Mouse (Mus musculus) layer of hippocampus, adult 9-10 months (tissue): ENCODE data around the gene Cntn2.

ENCODE experiments used
- DNase-seq: peaks from one replicate; pipeline ENCODE4 v3.0.0; 2022; ENCODE audit warnings: low spot score

Gene Cntn2

GRCm38 (mm10) chr1:132542762-132543306 is at the start of gene Cntn2:
Gene Cntn2 (minus strand): TSS chr1:132543256.
- DNase-seq: no peak

DNA sequence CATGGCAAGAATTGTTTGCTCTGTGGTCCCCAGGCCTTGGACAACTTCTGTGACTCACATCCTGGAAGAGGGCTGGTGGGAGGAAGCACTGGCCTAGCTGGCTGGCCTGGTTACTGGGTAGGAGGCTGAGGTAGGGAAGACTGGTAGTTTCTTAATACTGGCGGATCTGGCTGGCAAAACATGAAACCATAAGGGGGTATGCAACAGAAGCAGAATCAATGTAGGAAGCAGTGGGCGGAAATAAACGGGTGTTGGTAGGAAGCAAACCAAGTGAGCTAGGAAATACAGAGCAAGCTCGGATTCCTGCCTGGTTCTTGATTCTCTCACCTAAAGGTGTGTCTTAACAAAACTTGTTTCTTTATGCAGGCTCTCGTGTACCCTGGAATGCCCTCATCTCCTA is 49.1 kb upstream of the Cntn2 start:
- DNase-seq: no peak

- DNase-seq: no peak
These were observed 48.4 kb upstream of the Cntn2 start for GRCm38 (mm10) chr1:132591399-132591930.

GRCm38 (mm10) chr1:132586679-132587201 is 43.7 kb upstream of the Cntn2 start:
- DNase-seq: no peak

- no peak for DNase-seq
These were observed 42.3 kb upstream of the Cntn2 start for GRCm38 (mm10) chr1:132585376-132585775.

DNA sequence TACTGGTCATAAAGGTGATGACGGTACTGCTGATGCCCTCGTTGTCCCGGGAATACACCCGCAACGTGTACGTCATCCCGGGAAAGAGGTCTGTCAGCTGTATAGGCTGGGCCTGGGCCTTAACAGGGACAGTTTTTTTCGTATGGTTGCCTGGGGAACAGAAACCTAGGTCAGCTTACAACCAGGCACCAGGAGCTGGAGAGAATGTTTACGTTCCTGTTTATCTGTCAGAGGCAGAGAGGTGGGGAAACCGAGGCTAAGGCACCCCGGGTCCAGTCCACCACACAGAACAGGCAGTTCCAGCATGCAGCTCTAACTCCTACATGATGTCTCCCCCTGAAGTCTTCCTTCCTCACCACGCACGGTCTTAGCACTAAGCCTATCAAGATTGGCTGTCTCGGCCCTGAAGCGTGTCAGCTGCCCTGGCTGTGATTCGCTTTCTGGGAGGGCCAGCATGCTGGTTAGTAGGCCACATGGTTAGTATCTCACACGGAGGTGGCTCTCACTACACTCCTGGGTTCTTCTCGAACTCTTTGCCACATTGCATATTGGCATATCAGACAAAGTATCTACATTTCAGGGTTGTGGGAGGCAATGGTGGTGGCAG is 40.0 kb upstream of the Cntn2 start:
- no peak for DNase-seq

- DNase-seq: no peak
These were observed 39.1 kb upstream of the Cntn2 start for GRCm38 (mm10) chr1:132581845-132582839.

DNA sequence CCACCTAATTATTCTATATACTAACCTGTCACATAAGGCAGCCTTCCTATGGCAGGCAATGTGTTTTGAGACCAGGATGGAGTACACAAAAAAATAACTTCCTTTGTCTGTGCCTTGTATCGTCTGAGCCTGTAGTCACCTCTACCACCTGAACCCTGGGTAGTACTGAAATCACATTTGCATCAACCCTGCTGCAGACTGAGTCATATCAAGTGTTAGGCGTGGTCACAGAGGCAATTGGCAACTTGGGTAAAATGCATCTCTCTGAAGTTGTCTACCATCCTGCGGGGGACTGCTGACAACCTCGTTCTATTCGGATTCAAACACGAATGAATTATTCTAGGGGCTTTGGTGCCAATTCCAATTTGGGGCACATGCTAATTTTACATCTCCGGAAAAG is 37.0 kb upstream of the Cntn2 start:
- no peak for DNase-seq

GRCm38 (mm10) chr1:132576845-132577244 is 33.8 kb upstream of the Cntn2 start:
- no peak for DNase-seq

- no peak for DNase-seq
These were observed 29.8 kb upstream of the Cntn2 start for GRCm38 (mm10) chr1:132572851-132573250.

DNA sequence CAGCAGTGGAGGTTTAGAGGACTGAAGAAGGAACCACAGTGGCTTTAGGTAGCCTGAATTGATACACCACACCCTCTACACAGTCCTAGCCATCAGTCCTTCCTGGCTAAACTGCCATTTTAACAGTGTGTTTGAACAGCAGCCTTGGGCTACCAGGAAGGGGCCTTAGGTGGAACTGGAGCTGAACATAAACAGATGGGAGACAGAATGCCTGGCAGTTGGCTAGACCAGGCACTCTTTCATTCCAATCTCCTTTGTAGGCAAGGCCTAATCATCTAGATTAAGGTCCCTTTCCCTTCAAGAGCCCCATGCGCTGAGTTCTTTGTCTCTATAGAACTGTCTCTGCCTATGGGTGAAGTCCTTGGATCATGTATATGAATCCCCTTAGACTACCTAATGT is 28.6 kb upstream of the Cntn2 start:
- no peak for DNase-seq

DNA sequence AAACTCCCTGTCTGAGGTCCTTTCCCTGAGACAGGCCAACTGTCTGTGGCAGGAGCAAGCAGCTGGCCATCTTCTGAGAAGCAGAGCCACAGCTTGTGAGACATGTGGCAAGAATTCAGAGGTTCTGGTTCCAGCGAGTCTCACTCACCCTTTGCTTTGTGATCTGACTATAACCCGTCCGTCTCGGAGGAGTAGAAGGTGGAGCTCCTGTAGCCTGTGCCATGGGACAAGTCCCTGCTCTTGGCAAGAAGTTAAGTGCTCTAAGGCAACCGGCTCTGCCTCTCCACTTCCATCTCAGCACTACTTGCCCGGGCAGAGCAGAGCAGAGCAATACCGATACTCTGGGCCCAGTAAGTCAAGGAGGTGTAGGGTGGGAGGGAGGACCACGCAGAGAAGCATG is 27.9 kb upstream of the Cntn2 start:
- no peak for DNase-seq

DNA sequence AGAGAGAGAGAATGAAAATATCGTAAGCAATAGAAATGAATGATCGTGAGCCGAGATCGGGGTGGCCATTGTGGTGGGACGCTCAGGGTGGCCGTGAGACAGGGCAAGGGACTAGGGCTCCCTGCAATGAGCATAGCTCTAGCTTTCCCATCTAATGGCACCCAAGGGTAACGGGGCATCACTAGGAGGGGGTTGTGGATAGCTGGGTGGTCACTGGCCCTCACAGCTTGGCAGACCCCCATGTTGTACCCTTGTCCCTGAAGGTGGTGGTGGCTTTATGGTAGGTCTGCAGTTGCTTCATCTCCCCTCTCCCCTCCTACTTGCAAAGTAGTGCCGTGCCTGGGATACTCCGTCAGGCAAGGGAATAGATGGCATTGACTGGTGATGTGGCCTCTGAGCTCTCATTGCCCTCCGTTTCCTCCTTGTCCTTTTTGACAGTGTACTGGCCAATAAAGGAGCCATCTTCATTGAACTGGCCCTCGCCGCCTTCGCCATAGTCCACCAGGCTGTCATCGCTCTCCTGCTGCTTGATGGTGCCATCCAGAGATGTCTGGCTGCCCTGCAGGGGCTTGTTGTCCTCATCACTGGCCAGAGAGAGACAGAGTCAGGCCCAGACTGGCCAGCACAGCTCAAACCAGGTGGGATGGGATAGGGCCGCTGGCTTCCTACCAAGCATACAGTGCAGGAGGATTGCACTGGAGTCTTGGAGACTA is 27.2 kb upstream of the Cntn2 start:
- DNase-seq: no peak

DNA sequence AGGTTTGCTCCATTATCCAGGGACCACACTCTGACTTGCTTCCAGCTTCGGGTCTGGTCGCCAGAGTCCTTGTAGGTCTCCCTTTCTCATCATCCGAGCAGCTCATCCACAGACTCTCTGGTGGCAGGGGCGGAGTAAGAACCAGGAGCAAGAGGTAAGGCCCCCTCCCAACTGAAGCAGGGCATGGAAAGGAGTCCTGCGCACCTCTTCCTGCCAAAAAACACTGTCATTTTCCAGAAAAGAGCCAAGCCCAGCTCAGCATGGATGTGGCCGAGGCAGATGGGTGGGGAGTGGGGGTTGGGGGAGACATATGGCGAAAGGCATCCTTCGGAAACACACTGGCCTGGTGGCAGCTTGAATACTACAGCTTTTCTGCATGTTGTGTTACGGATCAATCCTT is 26.5 kb upstream of the Cntn2 start:
- no peak for DNase-seq

- DNase-seq: no peak
These were observed 24.5 kb upstream of the Cntn2 start for GRCm38 (mm10) chr1:132567336-132568125.

- no peak for DNase-seq
These were observed 22.7 kb upstream of the Cntn2 start for GRCm38 (mm10) chr1:132565766-132566165.

GRCm38 (mm10) chr1:132564946-132565345 is 21.9 kb upstream of the Cntn2 start:
- no peak for DNase-seq

DNA sequence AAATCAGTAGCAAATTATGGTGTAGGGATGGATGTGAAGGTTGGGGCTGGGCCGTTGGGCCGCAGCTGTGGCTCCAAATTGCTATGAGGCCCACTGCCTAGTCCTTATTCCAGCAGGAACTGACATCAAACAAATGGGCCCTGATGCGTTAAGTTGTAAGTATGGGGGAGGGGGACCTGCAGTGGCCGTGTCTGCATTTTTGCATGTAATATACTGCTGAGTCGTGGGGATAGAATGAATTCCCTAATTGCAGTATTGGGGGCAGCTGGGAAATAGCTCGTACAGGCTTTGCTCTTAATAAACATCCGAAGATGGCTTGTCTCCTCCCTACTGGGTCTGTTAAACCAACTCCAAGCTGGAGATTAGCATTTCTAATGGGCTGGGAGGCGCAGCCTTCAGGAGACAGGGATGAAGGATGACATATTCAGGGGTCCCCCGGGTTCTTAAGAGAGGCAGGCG is 19.3 kb upstream of the Cntn2 start:
- no peak for DNase-seq

GRCm38 (mm10) chr1:132560907-132561700 is 18.0 kb upstream of the Cntn2 start:
- no peak for DNase-seq

DNA sequence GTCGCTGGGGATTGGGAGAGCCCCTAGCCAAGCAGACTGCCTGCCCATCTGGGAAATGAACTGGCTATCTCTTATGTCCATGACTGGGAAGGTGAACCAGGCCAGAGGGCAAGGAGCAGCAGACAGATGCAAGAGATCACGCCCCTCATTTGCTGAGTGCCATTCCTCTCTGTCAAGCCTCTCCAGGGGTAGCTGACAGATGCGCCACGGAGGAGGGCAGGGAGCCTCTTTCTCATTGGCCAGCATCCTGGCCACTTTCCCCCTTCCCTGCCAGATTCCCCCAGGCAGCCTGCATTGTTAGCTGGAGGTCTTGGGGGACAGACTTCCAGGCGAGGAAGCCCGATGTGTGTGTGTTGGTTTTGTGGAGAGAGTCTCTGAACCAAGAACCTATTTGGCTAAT is 16.0 kb upstream of the Cntn2 start:
- no peak for DNase-seq
